Mouse (Mus musculus): ENCODE results near the gene Nek3.
"Not testable (repeated sequence)": the region's sequence is repeated elsewhere in the genome, so short reads cannot be mapped to it uniquely, and the experiment has no call there.

The Nek3 gene

GRCm38 (mm10) chr8:22143764-22144491, 22.3 kb downstream of the Nek3 start:
- no peak for DNase-seq (ENCODE audit: low read depth, low spot score)

DNA sequence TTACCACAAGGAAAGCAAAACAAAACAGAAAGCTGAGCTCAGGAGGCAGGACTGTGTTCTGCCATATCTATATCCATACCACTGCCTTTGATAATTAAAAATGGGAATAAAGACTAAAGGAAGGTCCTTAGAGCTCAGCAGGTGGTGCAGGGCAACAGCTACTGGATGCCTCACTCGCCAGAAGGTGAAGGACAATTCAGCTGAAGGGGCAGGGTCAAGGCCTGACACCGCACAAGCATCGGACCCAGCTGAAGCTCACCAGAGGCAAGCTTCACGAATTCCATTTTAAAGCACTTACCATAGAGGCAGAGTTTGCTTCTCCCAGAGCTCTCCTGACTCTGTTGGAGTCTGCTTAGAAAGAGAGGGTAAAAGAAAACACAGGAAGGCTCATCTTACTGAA, 23.6 kb downstream of the Nek3 start:
- DNase-seq (ENCODE audit: low read depth, low spot score) = no peak

DNA sequence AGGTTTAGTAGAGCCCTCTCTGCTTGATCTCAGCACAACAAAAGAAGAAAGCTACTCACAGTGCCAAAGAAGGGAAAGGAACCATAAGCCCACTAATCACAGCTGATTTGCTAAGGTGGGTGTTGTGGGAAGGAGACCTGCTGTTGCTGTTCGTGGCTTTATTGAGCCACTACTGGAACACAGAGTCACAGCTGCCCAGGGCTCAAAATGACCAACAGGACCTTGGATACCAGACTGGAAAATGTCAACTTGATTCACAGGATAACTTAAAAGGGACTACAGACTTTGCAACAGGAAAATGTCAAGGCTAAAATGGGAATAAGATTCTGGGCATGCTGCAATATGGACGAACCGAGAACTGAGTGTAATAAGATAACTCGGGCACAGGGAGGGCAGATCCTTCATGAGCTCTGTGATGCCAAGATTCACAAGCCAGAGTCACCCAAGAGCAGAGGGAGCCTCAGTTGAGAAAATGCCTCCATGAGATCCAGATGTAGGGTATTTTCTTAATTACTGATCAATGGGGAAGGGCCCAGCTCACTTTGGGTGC, 24.3 kb downstream of the Nek3 start:
- DNase-seq (ENCODE audit: low read depth, low spot score) = no peak

DNA sequence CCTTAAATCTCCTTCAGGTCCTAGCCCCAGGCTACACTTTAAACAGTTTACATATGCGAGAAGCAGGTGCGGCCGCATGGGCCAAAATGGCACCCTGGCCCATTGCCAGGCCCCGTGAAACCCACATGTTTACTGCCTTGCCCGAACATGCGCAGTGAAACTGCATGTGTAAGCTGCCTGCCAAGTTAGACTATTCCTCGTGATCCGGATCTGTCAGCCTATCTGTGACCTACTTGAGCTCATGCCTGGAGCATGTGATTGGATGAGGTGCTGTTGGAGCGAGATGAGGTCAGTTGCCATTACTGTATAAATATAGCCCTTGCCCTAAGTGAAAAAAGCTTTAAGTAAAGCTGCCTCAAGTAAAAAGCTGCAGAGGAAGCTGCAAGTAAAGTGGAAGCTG, 29.8 kb downstream of the Nek3 start:
- DNase-seq (ENCODE audit: low read depth, low spot score) = not testable (repeated sequence)

- no peak for DNase-seq (ENCODE audit: low read depth, low spot score)
Measured at GRCm38 (mm10) chr8:22134750-22135135, 31.5 kb downstream of the Nek3 start.

DNA sequence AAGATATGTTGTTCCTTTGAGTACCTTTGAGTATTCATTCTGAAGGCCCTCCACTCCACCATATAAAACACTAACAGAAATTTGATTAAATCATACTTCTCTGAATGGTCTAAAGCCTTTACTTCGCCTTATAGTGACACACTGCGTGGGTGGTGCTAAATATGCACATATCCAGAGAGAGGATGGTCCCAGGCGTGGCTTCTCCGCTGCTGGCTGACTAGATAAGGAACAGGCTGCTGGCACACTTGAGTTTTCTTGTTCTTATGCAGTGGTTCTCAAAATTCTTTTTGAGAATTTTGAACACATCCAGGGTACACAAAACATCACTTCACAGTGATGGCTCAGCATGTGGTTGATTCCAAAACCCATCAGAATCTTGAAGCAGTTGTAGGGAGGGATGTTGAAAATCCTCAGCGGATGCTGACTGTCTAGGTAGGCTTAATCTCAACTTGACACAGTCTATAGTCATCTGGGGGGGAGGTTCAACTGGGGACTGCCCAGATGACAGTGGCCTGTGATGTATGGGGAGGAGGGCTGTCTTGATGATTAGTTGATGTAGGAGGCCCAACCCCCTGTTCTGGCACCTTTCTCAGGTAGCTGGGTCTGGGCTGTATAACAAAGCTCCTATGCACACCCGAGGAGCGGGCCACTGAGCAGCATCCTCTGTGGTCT, 32.0 kb downstream of the Nek3 start:
- DNase-seq (ENCODE audit: low read depth, low spot score) = no peak

DNA sequence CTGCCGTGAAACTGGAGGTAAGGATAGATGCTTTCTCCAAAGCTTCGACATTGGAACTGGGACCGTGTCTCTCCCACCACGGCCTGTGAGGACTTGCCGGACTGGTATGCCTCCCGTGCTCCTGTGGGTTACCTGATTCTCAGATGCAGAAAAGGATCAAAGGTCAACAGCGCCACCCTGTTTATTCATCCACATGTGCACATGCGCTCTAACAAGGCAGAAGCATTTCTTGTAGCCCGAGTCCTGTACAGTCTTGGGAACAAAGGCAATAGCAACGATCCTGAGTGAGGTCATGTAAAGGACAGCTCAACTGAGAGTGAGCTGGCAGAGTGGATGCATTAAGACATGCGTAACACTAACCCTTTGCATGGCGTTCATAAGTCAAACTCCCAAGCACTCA, 34.2 kb downstream of the Nek3 start:
- DNase-seq (ENCODE audit: low read depth, low spot score) = no peak

- no peak for DNase-seq (ENCODE audit: low read depth, low spot score)
Measured at GRCm38 (mm10) chr8:22124220-22125152, 41.7 kb downstream of the Nek3 start, which contains the start of gene Nek5. Nek5 (minus strand) TSS chr8:22125053.

GRCm38 (mm10) chr8:22107020-22107419, 59.2 kb downstream of the Nek3 start:
- no peak for DNase-seq (ENCODE audit: low read depth, low spot score)

- no peak for DNase-seq (ENCODE audit: low read depth, low spot score)
Measured at GRCm38 (mm10) chr8:22091568-22091967, 74.7 kb downstream of the Nek3 start.

- no peak for DNase-seq (ENCODE audit: low read depth, low spot score)
Measured at GRCm38 (mm10) chr8:22089226-22089625, 77.0 kb downstream of the Nek3 start.

- no peak for DNase-seq (ENCODE audit: low read depth, low spot score)
Measured at GRCm38 (mm10) chr8:22079313-22080007, 86.8 kb downstream of the Nek3 start.
